Mouse (Mus musculus) E14TG2a.4 (cell line): Measurements from ENCODE around the gene Cdon.

Source experiments
- H3K27me3 ChIP-seq: 2 replicates; pipeline ENCODE4 v1.6.1; 2014; ENCODE audit warnings: low read length, control low read depth; ENCODE audit not compliant: insufficient read depth
- H3K36me3 ChIP-seq: 2 replicates; pipeline ENCODE4 v1.6.1; 2014; ENCODE audit warnings: low read length, control low read depth; ENCODE audit not compliant: insufficient read depth
- H3K4me1 ChIP-seq: replicated peaks from 2 replicates; pipeline ENCODE4 v1.6.1; 2014; ENCODE audit warnings: low read depth, low read length, control low read depth
- H3K4me3 ChIP-seq: replicated peaks from 2 replicates; pipeline ENCODE4 v1.5.1; 2014; ENCODE audit warnings: mild to moderate bottlenecking, low read length
- H3K9me3 ChIP-seq: 2 replicates; pipeline ENCODE4 v1.6.1; 2014; ENCODE audit warnings: low read length, control low read depth
- CTCF ChIP-seq: conservative IDR thresholded peaks from 2 replicates; pipeline ENCODE4 v1.5.1; 2014; ENCODE audit warnings: low read length
- NANOG ChIP-seq: IDR thresholded peaks from 2 replicates; pipeline ENCODE4 v1.6.1; 2014; ENCODE audit warnings: borderline replicate concordance, low read length, mixed read lengths
- POU5F1 ChIP-seq: IDR thresholded peaks from 2 replicates; pipeline ENCODE4 v1.6.1; 2014; ENCODE audit warnings: low read length, borderline replicate concordance

Cdon gene

DNA sequence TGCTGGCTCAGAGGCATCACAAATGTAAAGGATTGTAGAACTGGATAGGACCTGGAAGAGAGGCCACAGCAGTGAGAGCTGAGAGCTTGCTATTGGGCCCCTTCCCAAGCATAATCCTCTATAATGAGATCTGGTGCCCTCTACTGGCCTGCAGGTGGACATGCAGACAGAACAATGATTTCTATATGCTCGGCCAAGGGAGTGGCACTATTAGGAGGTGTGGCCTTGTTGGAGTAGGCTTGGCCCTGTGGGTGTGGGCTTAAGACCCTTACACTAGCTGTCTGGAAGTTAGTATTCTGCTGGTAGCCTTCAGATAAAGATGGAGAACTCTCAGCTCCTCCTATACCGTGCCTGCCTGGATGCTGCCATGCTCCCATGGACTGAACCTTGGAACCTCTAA, 114.2 kb downstream of the Cdon start:
- Histone ChIP-seq H3K27me3 (no peaks in the 10 kb centered on the region), H3K36me3 (no peaks in the 10 kb centered on the region), H3K4me3 (no peak overlapping the region), H3K4me1 (0 out of 2 replicates have a peak, but pooled peaks cover 2% of the 10 kb centered on the region), H3K9me3 (no peaks in the 10 kb centered on the region)
- TF ChIP-seq NANOG (no peak), POU5F1 (no peak), CTCF (peak; percentile 85)

DNA sequence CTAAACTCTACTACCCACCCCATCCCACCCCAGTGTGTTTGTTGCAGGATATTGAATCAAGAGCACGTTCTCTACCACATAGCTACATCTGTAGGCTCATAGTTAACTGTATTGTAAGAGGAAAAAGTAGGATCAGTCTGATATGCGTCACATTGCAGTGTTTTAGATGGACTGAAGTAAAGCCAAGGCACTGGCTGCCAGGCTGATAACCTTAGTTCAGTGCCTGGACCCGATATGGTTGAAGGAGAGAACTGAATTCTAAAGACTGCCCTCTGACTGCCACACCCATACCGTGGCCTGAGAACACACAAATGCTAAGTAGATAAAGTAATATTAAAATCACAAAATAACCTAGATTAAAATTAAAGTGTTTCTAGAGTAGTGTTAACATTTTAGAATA, 114.9 kb downstream of the Cdon start:
- Histone ChIP-seq H3K27me3 (no peaks in the 10 kb centered on the region), H3K9me3 (no peaks in the 10 kb centered on the region), H3K4me1 (0 out of 2 replicates have a peak, but pooled peaks cover 2% of the 10 kb centered on the region), H3K4me3 (no peak overlapping the region), H3K36me3 (no peaks in the 10 kb centered on the region)
- TF ChIP-seq POU5F1 (no peak), CTCF (no peak), NANOG (no peak)

DNA sequence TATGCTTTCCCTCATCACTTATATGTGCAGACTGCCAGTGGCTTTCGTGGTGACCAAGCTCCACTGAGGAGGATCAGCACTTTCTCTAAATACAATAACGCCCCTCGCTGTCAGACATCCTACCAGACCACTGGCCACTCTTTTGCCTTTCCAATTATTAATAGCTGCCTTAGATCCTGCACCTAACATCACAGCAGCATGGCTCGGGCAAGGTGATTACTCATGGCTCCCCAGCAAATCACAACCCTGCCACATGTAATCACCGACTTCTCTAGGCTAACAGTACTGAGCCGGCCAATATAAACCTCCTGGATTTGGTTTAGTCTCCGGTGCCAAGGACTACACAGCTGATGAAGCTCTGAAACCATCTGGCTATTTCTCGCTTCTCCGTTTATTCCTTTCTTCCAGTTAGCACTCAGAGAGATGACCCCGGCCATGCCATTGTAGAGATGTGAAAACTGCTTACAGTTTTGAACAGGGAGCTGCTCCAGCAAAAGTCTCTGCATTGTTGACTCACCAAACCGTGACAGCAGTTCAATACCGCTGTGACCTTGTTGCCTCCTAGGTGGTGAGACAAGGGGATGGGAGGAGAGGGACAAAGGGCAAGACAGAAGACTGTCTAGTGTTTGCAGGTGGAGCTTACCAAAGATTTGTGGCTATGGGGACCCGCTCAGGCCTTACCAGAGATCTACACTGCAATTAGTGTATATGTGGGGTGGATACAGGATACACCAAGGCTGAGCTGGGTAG, 118.2 kb downstream of the Cdon start:
- Histone ChIP-seq H3K4me1 (0 out of 2 replicates have a peak, but pooled peaks cover 2% of the 10 kb centered on the region), H3K36me3 (no peaks in the 10 kb centered on the region), H3K27me3 (peaks cover 5% of the 10 kb centered on the region), H3K4me3 (no peak overlapping the region), H3K9me3 (no peaks in the 10 kb centered on the region)
- TF ChIP-seq NANOG, result no peak
- TF ChIP-seq POU5F1, result no peak
- no peak for TF ChIP-seq CTCF

DNA sequence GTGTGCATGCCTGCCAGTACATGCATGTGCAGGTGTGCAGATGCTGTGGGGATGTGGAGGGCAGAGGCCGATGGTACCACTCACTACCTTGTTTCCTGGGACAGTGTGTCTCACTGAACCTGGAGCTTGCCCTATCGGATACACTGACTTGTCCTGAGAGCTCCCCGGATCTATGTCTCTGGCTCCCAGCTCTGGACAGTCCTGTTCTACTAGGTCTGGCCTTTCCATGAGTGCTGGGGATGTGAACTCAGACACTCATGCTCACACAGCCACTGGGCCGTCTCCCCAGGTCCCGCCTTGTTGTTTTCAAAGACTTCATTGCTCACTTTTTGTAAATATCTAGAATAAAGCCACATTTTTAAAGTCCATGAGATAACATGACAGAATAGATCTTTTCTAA, 120.1 kb downstream of the Cdon start:
- Histone ChIP-seq H3K9me3 (no peaks in the 10 kb centered on the region), H3K36me3 (no peaks in the 10 kb centered on the region), H3K27me3 (peaks cover 5% of the 10 kb centered on the region), H3K4me3 (no peak overlapping the region), H3K4me1 (no peaks in the 10 kb centered on the region)
- TF ChIP-seq POU5F1, result no peak

DNA sequence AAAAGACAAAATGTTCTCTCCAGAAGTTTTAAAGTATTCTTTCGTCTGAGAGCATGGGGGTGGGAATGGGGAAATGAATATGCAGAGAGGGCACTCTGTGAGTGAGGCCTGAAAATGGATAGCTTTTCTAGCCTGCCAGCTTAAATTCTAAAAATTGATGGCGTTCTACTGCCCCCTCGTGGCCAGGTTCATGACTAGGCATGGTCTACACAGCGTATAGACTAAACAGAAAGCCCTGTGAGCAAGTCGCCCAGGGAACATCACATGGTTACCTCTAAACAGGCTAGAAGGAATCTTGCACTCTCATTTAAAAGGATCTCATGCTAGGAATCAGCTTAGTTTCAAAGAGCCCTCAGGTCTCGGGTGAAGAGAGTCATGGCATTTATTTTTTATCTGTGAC, 120.6 kb downstream of the Cdon start:
- Histone ChIP-seq H3K36me3 (no peaks in the 10 kb centered on the region), H3K27me3 (peaks cover 5% of the 10 kb centered on the region), H3K9me3 (no peaks in the 10 kb centered on the region), H3K4me3 (no peak overlapping the region), H3K4me1 (no peaks in the 10 kb centered on the region)
- TF ChIP-seq CTCF (peak; percentile 56), NANOG (no peak)

DNA sequence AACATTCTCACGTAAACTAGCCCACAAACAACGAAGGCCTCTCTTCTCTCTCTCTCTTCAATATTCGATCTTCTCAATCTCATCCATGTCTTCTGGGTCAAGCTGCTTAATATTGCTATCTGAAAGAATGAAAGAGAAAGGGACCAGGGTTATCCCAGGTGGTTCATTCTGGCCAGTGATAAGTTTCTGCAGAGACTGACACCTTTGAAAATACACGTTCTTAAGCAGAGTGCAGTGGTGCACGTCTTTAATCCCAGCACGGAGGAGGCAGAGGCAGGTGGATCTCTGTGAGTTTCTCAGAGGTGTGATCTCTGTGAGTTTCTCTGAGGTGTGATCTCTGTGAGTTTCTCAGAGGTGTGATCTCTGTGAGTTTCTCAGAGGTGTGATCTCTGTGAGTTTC, 121.0 kb downstream of the Cdon start:
- Histone ChIP-seq H3K9me3 (no peaks in the 10 kb centered on the region), H3K4me3 (no peak overlapping the region), H3K4me1 (no peaks in the 10 kb centered on the region), H3K36me3 (no peaks in the 10 kb centered on the region), H3K27me3 (peaks cover 5% of the 10 kb centered on the region)
- TF ChIP-seq POU5F1 (no peak), NANOG (no peak), CTCF (no peak)

DNA sequence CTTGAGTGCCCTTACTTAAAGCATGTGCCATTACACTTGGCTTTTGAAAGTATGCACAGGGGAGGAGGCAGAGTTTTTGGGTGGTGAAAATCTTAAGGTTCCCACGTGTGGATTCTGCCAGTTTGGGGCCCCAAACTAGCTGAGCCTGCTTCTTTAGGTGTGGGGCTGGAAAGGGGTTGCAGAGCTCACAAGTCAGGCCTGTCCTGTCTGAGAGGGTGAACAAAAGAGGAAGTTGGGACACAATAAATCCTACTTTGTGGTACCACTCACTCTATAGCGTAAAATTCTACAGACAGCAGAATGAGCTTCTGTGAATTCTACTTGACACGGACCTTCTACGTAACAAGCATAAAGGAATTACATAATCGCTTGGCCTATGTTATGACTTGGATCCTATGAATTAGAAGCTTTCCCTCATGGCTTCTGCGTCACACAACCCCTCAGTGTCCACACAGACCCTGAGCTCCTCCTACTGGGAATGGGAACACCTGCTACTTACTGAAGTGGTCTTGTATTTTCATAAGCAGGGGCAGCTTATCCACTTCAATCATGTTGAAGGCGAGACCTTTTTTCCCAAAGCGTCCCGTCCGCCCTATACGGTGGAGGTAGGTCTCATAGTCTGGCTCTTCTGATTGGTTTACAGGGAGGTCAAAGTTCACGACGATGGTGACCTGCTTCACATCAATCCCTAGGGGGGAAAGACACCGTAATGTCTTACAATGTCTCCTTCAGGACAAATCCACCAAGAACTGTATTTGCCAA, 122.4 kb downstream of the Cdon start:
- Histone ChIP-seq H3K4me3 (no peak overlapping the region), H3K9me3 (no peaks in the 10 kb centered on the region), H3K27me3 (peaks cover 5% of the 10 kb centered on the region), H3K4me1 (no peaks in the 10 kb centered on the region), H3K36me3 (no peaks in the 10 kb centered on the region)
- TF ChIP-seq POU5F1 (no peak), NANOG (no peak), CTCF (no peak)

DNA sequence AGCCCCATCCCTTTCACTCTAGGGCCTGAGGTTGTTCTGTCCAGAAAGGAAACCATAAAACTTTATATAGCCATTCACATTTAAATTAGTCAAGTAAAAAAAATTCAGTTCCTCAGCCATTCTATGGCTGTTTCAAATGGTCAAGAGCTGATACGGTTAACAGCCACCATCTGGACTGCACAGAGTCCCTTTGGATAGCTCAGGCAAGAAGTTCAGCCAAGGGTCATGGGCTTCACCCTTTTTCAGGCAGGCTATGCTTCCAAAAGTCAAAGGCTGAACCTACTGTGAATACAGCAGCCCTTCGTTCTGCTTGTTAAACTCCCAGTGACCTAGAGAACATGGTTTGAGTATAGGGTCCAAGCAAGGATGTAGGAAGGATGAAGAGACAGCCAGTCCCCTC, 123.7 kb downstream of the Cdon start:
- no peak for TF ChIP-seq CTCF
- TF ChIP-seq POU5F1, result no peak
- TF ChIP-seq NANOG, result no peak

DNA sequence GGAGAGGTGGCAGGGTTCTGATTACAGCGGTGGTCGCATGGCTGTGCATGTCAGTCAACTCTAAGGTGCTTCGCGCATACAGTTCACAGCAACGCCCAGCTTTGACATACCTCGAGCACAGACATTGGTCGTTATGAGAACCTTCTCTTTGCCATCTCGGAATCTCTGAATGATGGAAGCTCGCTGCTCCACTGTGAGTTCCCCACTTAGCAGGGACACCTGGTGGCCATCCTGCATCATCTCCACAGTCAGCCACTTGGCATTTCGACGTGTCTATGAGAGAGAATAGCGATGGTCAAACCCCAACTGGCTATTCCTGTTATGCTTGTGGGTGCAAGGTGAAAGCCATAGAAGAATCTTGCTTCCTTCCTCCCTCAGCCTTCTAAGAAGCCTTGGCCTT, 124.8 kb downstream of the Cdon start:
- no peaks in the 10 kb centered on the region for H3K4me1 ChIP-seq
- TF ChIP-seq POU5F1 (no peak), NANOG (no peak), CTCF (no peak)
- no peaks in the 10 kb centered on the region for H3K9me3 ChIP-seq
- no peak overlapping the region for H3K4me3 ChIP-seq
- H3K27me3 ChIP-seq, result peaks cover 5% of the 10 kb centered on the region
- H3K36me3 ChIP-seq, result no peaks in the 10 kb centered on the region

More for the DNA sequence above, 123.7 kb downstream of the Cdon start:
- H3K9me3 ChIP-seq, result no peaks in the 10 kb centered on the region
- peaks cover 5% of the 10 kb centered on the region for H3K27me3 ChIP-seq
- no peak overlapping the region for H3K4me3 ChIP-seq
- no peaks in the 10 kb centered on the region for H3K36me3 ChIP-seq
- no peaks in the 10 kb centered on the region for H3K4me1 ChIP-seq

DNA sequence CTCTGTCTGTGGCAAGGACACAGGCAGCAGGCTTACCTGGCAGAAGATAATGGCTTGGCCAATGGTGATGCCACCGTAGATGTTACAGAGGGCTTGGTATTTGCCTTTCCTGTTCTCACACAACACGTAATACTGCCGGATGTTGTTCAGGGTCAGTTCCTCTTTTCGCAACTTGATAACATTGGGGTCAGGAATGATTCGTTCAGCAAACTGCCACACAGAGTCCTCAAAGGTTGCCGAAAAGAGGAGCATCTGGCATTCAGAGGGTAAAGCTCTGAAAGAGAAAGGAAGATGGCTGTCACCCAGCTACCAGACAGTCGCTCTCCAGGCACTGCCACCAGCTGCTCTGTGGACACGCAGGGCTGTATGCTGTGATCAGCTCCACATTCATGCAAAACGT, 125.8 kb downstream of the Cdon start:
- Histone ChIP-seq H3K4me1 (no peaks in the 10 kb centered on the region), H3K4me3 (no peak overlapping the region), H3K27me3 (peaks cover 5% of the 10 kb centered on the region), H3K36me3 (no peaks in the 10 kb centered on the region), H3K9me3 (no peaks in the 10 kb centered on the region)
- TF ChIP-seq NANOG (no peak), CTCF (no peak), POU5F1 (no peak)
